Mouse (Mus musculus): ENCODE measurements around the gene Ppara. TPM values are rescaled to one million over a fixed set of nuclear protein-coding genes. Genes with fewer than 3 reads are reported as not detected.

Gene Ppara
- polyA plus RNA-seq, 1 experiment from 2014 or later, result 2.5 TPM

DNA sequence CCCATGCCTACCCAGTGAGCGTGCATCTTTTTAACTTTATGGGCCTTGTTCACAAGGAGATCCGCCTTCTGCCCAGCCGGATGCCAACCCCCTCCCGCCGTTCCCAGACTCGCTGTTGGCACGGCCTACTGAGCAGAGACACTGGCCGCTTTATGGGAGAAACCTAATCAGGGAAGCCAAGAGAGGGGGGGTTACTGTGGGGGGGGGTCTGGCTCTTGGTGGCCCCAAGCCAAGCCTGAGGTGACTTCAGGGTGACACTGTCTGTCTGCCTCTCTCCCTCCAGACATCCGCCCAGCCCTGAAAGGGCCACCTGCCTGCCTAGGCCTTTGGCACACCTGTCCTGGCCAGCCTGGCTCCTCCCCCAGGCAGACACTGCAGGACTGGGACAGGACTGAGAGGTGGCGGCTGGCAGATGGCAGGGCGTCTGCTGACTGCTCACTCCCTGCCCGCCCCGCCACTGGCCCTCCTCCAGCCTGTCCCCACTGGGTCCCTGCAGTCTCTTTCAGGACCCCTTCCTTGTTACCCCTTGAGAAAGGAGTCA, 32.3 kb upstream of the Ppara start:
- Histone ChIP-seq H3K4me1 (replicated peaks; ENCODE audit: control insufficient read depth, insufficient read depth, low read length) (no peaks in the 10 kb centered on the region), H3K9me3 (ENCODE audit: control insufficient read depth, low read length) (no peaks in the 10 kb centered on the region), H3K27me3 (replicated peaks; ENCODE audit: control insufficient read depth, insufficient read depth, low read length) (no peaks in the 10 kb centered on the region), H3K4me2 (no peak overlapping the region), H3K27ac (ENCODE audit: low read depth, low read length) (no peak overlapping the region), H3K4me3 (ENCODE audit: low read depth, low read length) (no peak overlapping the region), H3K9ac (ENCODE audit: low read depth, low read length) (no peak overlapping the region), H3K36me3 (ENCODE audit: control insufficient read depth, insufficient read depth, low read length) (no peaks in the 10 kb centered on the region)
- DNase-seq (ENCODE audit: low spot score), result no peak
- WGBS, result 87% methylated on average over 13 of the region's 13 CpGs
- no peak for ATAC-seq (replicated peaks; ENCODE audit: low FRiP score)

DNA sequence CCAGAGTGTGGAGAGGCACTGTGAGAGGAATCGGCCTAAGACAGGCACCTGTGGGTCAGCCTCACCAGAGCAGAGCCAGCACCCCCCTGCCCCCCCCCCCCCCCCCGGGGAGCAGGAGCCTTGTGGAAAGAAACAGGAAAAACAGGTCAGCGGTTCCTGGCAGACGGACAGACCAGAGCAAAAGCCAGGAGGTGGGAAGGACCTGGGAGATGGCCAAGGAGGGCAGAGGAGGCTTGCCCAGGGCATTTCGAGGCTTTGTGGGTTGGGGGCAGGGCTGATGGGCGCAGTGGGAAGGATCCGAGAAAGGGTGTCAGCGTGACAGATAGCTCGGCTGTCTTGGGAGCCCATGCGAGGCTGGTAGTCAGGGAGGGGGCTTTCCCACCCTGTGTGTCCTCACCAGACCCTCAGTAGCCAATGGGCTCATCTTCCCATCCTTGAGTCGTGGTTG, 31.6 kb upstream of the Ppara start:
- DNase-seq (ENCODE audit: low spot score), result no peak
- Histone ChIP-seq H3K27ac (ENCODE audit: low read depth, low read length) (no peak overlapping the region), H3K9me3 (ENCODE audit: control insufficient read depth, low read length) (no peaks in the 10 kb centered on the region), H3K36me3 (ENCODE audit: control insufficient read depth, insufficient read depth, low read length) (no peaks in the 10 kb centered on the region), H3K4me3 (ENCODE audit: low read depth, low read length) (no peak overlapping the region), H3K27me3 (replicated peaks; ENCODE audit: control insufficient read depth, insufficient read depth, low read length) (no peaks in the 10 kb centered on the region), H3K4me2 (no peak overlapping the region), H3K9ac (ENCODE audit: low read depth, low read length) (no peak overlapping the region), H3K4me1 (replicated peaks; ENCODE audit: control insufficient read depth, insufficient read depth, low read length) (no peaks in the 10 kb centered on the region)
- no peak for ATAC-seq (replicated peaks; ENCODE audit: low FRiP score)
- 65% methylated on average over 11 of the region's 11 CpGs for WGBS

DNA sequence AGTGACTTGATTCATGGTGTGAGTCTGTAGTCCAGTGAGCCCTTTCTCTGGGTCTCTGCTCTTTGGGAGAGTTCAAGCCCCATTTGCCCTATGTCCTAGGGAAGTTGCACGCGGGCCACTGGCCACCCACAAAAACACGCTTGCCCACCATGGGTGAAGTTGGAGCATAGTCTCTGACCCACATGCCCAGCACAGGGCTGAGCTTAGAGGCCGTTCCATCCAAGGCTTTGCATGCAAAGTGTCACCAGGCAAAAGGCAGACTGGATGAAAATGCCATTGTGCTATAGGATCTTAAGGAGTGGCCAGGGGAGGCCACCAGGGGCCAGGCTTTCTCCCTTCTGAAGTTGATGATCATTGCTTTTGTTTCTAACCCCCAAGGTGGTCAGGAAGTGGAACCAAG, 30.9 kb upstream of the Ppara start:
- H3K4me1 ChIP-seq (replicated peaks; ENCODE audit: control insufficient read depth, insufficient read depth, low read length), result no peaks in the 10 kb centered on the region
- no peaks in the 10 kb centered on the region for H3K9me3 ChIP-seq (ENCODE audit: control insufficient read depth, low read length)
- no peaks in the 10 kb centered on the region for H3K36me3 ChIP-seq (ENCODE audit: control insufficient read depth, insufficient read depth, low read length)

DNA sequence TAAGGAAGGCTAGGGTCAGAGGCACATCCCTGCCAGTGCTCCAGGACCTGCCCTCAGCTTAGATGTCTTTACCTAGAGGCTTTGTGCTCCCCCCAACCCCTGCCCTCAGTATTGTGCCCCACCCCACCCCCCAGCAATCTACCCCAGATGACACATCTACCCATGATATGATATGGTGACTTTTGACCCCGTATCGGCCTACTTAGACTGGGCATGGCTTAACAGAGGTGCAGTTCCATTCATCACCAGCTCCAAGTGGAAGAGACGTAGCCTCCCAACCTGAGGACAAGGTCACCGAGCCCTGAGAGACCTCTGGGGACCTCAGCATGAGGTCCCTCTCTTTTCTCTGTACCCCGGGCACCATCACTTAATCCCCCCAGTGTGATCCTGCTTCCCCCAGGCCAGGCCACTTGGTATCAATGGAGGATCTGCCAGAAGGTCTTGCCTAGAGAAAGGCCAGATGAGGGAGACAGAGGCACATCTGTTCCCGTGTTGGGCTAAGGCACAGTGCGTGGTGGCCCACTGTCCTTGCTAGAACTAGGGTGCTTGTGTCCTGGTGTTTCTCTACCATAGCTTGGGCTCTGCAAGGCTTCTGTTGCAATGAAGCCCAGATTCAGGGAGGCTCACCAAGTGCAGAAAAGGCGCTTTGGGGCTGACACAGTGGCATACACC, 30.3 kb upstream of the Ppara start:
- DNase-seq (ENCODE audit: low spot score), result no peak
- no peaks in the 10 kb centered on the region for H3K27me3 ChIP-seq (replicated peaks; ENCODE audit: control insufficient read depth, insufficient read depth, low read length)
- no peak overlapping the region for H3K9ac ChIP-seq (ENCODE audit: low read depth, low read length)
- no peak overlapping the region for H3K4me2 ChIP-seq
- 74% methylated on average over 8 of the region's 8 CpGs for WGBS
- no peaks in the 10 kb centered on the region for H3K36me3 ChIP-seq (ENCODE audit: control insufficient read depth, insufficient read depth, low read length)
- no peak overlapping the region for H3K4me3 ChIP-seq (ENCODE audit: low read depth, low read length)
- no peak for ATAC-seq (replicated peaks; ENCODE audit: low FRiP score)
- H3K9me3 ChIP-seq (ENCODE audit: control insufficient read depth, low read length), result no peaks in the 10 kb centered on the region
- no peak overlapping the region for H3K27ac ChIP-seq (ENCODE audit: low read depth, low read length)
- no peaks in the 10 kb centered on the region for H3K4me1 ChIP-seq (replicated peaks; ENCODE audit: control insufficient read depth, insufficient read depth, low read length)

More for the DNA sequence above, 30.9 kb upstream of the Ppara start:
- H3K4me3 ChIP-seq (ENCODE audit: low read depth, low read length), result no peak overlapping the region
- H3K9ac ChIP-seq (ENCODE audit: low read depth, low read length), result no peak overlapping the region
- no peak overlapping the region for H3K4me2 ChIP-seq
- H3K27me3 ChIP-seq (replicated peaks; ENCODE audit: control insufficient read depth, insufficient read depth, low read length), result no peaks in the 10 kb centered on the region
- WGBS, result 86% methylated on average over 4 of the region's 4 CpGs
- ATAC-seq (replicated peaks; ENCODE audit: low FRiP score) (no peak), DNase-seq (ENCODE audit: low spot score) (no peak)
- no peak overlapping the region for H3K27ac ChIP-seq (ENCODE audit: low read depth, low read length)

GRCm38 (mm10) chr15:85705013-85705528, 29.7 kb upstream of the Ppara start:
- no peaks in the 10 kb centered on the region for H3K27me3 ChIP-seq (replicated peaks; ENCODE audit: control insufficient read depth, insufficient read depth, low read length)
- H3K4me2 ChIP-seq, result no peak overlapping the region
- no peaks in the 10 kb centered on the region for H3K4me1 ChIP-seq (replicated peaks; ENCODE audit: control insufficient read depth, insufficient read depth, low read length)
- H3K9ac ChIP-seq (ENCODE audit: low read depth, low read length), result no peak overlapping the region
- no peaks in the 10 kb centered on the region for H3K36me3 ChIP-seq (ENCODE audit: control insufficient read depth, insufficient read depth, low read length)
- 73% methylated on average over 9 of the region's 9 CpGs for whole genome bisulfite sequencing
- DNase-seq (ENCODE audit: low spot score) (no peak), ATAC-seq (replicated peaks; ENCODE audit: low FRiP score) (no peak)
- H3K4me3 ChIP-seq (ENCODE audit: low read depth, low read length), result no peak overlapping the region
- no peak overlapping the region for H3K27ac ChIP-seq (ENCODE audit: low read depth, low read length)
- no peaks in the 10 kb centered on the region for H3K9me3 ChIP-seq (ENCODE audit: control insufficient read depth, low read length)

DNA sequence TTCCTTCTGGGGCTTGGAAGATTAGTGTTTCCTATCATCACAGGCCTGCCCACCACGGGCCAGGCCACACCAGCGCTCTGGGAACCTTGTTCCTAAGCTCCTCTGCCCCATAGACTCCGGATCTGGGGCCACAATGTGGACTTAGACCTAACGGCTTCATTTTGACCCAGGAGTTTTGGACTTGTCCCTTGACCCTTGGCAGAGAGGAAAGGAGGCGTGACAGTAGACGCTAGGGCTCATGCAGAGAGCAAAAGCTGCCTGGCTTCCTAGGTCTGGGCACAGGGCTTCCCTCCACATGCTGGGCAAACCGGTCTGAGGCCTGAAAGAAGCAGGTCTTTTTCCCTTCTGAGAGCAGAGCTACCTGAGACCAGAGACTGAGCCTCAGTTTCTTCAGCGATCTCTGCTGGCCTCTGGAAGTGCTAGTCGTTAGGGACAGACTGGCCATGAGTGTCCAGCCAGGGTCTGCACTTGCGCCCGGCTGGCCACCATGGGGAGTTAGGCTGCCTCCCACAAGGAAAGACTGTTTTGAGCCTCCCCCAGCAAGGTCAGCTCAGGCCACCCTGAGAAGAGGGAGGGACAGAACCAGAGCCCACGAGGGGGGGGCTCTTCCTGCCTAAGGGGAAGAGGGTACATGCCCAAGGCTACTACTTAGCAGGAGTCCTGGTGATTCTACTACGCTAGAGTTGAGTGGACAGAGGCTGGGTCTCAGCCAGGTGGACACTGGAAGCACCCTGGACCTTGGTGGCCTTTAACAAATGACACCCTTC, 29.0 kb upstream of the Ppara start:
- 74% methylated on average over 13 of the region's 13 CpGs for WGBS

DNA sequence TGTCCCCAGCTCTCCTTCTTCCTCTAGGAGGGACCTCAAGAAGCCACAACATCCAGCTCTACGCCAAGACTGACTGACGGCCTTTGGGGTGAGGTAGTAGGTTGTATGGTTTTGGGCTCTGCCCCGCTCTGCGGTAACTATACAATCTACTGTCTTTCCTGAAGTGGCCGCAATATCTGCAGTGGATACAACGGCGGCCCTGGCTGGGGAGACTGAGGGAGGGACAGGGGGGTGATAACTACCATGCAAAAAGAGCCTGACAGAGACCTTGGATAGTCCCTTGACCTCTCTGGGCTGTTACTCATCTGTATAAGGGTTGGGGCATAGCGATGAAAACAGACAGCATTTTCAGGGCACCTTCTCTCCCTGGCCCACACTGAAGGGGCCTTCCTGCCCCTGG, 28.3 kb upstream of the Ppara start:
- H3K4me1 ChIP-seq (replicated peaks; ENCODE audit: control insufficient read depth, insufficient read depth, low read length), result no peaks in the 10 kb centered on the region
- no peaks in the 10 kb centered on the region for H3K36me3 ChIP-seq (ENCODE audit: control insufficient read depth, insufficient read depth, low read length)

More for the DNA sequence above, 29.0 kb upstream of the Ppara start:
- H3K36me3 ChIP-seq (ENCODE audit: control insufficient read depth, insufficient read depth, low read length), result no peaks in the 10 kb centered on the region
- no peak overlapping the region for H3K9ac ChIP-seq (ENCODE audit: low read depth, low read length)
- no peak overlapping the region for H3K27ac ChIP-seq (ENCODE audit: low read depth, low read length)
- no peaks in the 10 kb centered on the region for H3K27me3 ChIP-seq (replicated peaks; ENCODE audit: control insufficient read depth, insufficient read depth, low read length)
- no peak for DNase-seq (ENCODE audit: low spot score)
- no peak overlapping the region for H3K4me3 ChIP-seq (ENCODE audit: low read depth, low read length)
- H3K4me2 ChIP-seq, result no peak overlapping the region
- H3K4me1 ChIP-seq (replicated peaks; ENCODE audit: control insufficient read depth, insufficient read depth, low read length), result no peaks in the 10 kb centered on the region
- H3K9me3 ChIP-seq (ENCODE audit: control insufficient read depth, low read length), result no peaks in the 10 kb centered on the region
- no peak for ATAC-seq (replicated peaks; ENCODE audit: low FRiP score)

DNA sequence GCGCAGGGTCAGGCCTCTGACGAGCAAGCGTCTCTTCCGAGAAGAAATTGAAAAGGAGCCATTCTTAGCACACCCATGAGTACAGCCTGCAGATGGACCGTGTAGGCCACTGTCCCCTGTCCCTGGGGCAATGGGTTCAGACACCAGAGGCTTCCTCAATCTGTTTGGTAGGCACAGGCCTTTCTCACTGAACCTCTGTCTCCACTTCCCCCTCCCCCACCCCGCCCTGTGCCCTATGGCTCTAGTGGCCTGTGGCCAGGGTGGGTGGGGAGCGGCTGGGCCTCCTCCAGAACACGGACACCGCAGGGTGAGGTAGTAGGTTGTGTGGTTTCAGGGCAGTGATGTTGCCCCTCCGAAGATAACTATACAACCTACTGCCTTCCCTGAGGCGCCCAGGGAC, 27.8 kb upstream of the Ppara start:
- Histone ChIP-seq H3K36me3 (ENCODE audit: control insufficient read depth, insufficient read depth, low read length) (no peaks in the 10 kb centered on the region), H3K27me3 (replicated peaks; ENCODE audit: control insufficient read depth, insufficient read depth, low read length) (no peaks in the 10 kb centered on the region; the same call in 1 of the 2 replicates), H3K9me3 (ENCODE audit: control insufficient read depth, low read length) (no peaks in the 10 kb centered on the region), H3K4me3 (ENCODE audit: low read depth, low read length) (no peak overlapping the region), H3K4me1 (replicated peaks; ENCODE audit: control insufficient read depth, insufficient read depth, low read length) (no peaks in the 10 kb centered on the region), H3K9ac (ENCODE audit: low read depth, low read length) (no peak overlapping the region), H3K27ac (ENCODE audit: low read depth, low read length) (no peak overlapping the region), H3K4me2 (no peak overlapping the region)
- DNase-seq (ENCODE audit: low spot score) (no peak), ATAC-seq (replicated peaks; ENCODE audit: low FRiP score) (no peak)
- 75% methylated on average over 11 of the region's 11 CpGs for WGBS

More for the DNA sequence above, 28.3 kb upstream of the Ppara start:
- Histone ChIP-seq H3K9me3 (ENCODE audit: control insufficient read depth, low read length) (no peaks in the 10 kb centered on the region), H3K9ac (ENCODE audit: low read depth, low read length) (no peak overlapping the region), H3K4me2 (no peak overlapping the region), H3K27me3 (replicated peaks; ENCODE audit: control insufficient read depth, insufficient read depth, low read length) (no peaks in the 10 kb centered on the region), H3K4me3 (ENCODE audit: low read depth, low read length) (no peak overlapping the region), H3K27ac (ENCODE audit: low read depth, low read length) (no peak overlapping the region)
- WGBS, result 76% methylated on average over 8 of the region's 8 CpGs
- no peak for DNase-seq (ENCODE audit: low spot score)
- no peak for ATAC-seq (replicated peaks; ENCODE audit: low FRiP score)

Measured in liver, embryonic 11.5 days (tissue).